Mouse (Mus musculus) lung, postnatal 0 days (tissue): ENCODE measurements around the gene Nat8f2. TPM values are rescaled to one million over a fixed set of nuclear protein-coding genes. Genes with fewer than 3 reads are reported as not detected.
A peak's percentile ranks its signal among the peaks of the same experiment; 100 is the strongest.
"Not testable (repeated sequence)": the region's sequence is repeated elsewhere in the genome, so short reads cannot be mapped to it uniquely, and the experiment has no call there.

Experiments
- ATAC-seq: fragments of 200-750 bp; cut with Nextera tagmentation; 2 replicates; pipeline ENCODE4 v1.8.0; 2017; ENCODE audit warnings: moderate library complexity
- DNase-seq: peaks from one replicate; pipeline ENCODE4 v3.0.0-alpha.2; 2016; ENCODE audit warnings: low spot score
- H3K27ac ChIP-seq: fragments of 300-500 bp; sonication (generic); 2 replicates; pipeline ENCODE4 v1.5.1; 2014; ENCODE audit warnings: antibody characterized with exemption, mild to moderate bottlenecking, low read length, mixed read lengths
- H3K27me3 ChIP-seq: fragments of 300-500 bp; sonication (generic); replicated peaks from 2 replicates; pipeline ENCODE4 v1.6.1; 2014; ENCODE audit warnings: low read length, mixed read lengths; ENCODE audit not compliant: insufficient read depth
- H3K36me3 ChIP-seq: fragments of 300-500 bp; sonication (generic); 2 replicates; pipeline ENCODE4 v1.6.1; 2014; ENCODE audit warnings: low read length, mixed read lengths; ENCODE audit not compliant: insufficient read depth
- H3K4me1 ChIP-seq: fragments of 300-500 bp; sonication (generic); 2 replicates; pipeline ENCODE4 v1.6.1; 2014; ENCODE audit warnings: antibody characterized with exemption, low read depth, low read length, mixed read lengths; ENCODE audit not compliant: insufficient read depth
- H3K4me2 ChIP-seq: fragments of 300-500 bp; sonication (generic); replicated peaks from 2 replicates; pipeline ENCODE4 v1.6.1; 2014; ENCODE audit warnings: low read depth, mild to moderate bottlenecking, low read length, moderate library complexity, mixed read lengths
- H3K4me3 ChIP-seq: fragments of 300-500 bp; sonication (generic); 2 replicates; pipeline ENCODE4 v1.5.1; 2014; ENCODE audit warnings: low read depth, low read length
- H3K9ac ChIP-seq: fragments of 300-500 bp; sonication (generic); replicated peaks from 2 replicates; pipeline ENCODE4 v1.6.1; 2014; ENCODE audit warnings: low read depth, mild to moderate bottlenecking
- H3K9me3 ChIP-seq: fragments of 300-500 bp; sonication (generic); 2 replicates; pipeline ENCODE4 v1.6.1; 2016; ENCODE audit warnings: low read length, mixed read lengths
- CTCF ChIP-seq: IDR thresholded peaks from 2 replicates; pipeline ENCODE4 v1.5.1; 2016; ENCODE audit warnings: antibody characterized with exemption, mild to moderate bottlenecking
- EP300 ChIP-seq: IDR thresholded peaks from 2 replicates; pipeline ENCODE4 v1.6.1; 2016; ENCODE audit warnings: antibody characterized with exemption, mild to moderate bottlenecking, control low read depth
- WGBS: fragments of 180-500 bp; shearing (Covaris S2); extraction: QIAGEN DNeasy Blood & Tissue Kit; methylation state at CpG from one replicate; pipeline ENCODE4 v1.1.7; 2014; 5-methylcytosine and 5-hydroxymethylcytosine counted together
- polyA plus RNA-seq: library from polyadenylated mRNA; unstranded; fragments of >200 nt; fragmentation: Nextera tagmentation; extraction: Ambion mirVana; gene quantifications from 2 replicates; pipeline ENCODE4 v1.2.1, GENCODE M21; 2015

Gene Nat8f2
- polyA plus RNA-seq, 1 experiment from 2014 or later = not detected

DNA sequence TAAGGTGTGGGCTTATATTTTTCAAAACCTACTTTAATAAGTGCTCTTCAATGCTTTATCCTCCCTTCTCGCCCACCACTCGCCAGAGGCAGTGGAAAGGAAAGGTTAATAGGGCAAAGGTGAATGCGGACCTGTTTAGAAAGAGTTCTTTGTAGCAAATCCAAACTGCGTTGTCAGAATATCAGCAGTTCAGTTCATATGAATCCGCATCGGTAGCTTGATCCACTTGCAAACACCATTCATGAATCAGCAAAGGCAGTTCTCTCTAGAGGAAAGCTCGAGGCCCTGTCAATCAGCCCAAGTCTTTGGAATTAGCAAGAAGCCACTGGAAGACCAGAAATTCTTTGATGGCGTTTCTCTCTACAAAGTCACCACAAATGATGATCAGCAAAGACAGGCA lies 30.3 kb downstream of the Nat8f2 start:
- Histone ChIP-seq H3K4me1 (no peaks in the 10 kb centered on the region), H3K27me3 (no peaks in the 10 kb centered on the region), H3K9me3 (no peaks in the 10 kb centered on the region), H3K4me3 (no peak overlapping the region), H3K36me3 (no peaks in the 10 kb centered on the region), H3K4me2 (no peak overlapping the region), H3K9ac (no peak overlapping the region), H3K27ac (no peak overlapping the region)
- 73% methylated on average over 8 of the region's 8 CpGs for WGBS
- no peak for DNase-seq
- ATAC-seq = no peak
- TF ChIP-seq EP300 = no peak
- TF ChIP-seq CTCF = no peak

DNA sequence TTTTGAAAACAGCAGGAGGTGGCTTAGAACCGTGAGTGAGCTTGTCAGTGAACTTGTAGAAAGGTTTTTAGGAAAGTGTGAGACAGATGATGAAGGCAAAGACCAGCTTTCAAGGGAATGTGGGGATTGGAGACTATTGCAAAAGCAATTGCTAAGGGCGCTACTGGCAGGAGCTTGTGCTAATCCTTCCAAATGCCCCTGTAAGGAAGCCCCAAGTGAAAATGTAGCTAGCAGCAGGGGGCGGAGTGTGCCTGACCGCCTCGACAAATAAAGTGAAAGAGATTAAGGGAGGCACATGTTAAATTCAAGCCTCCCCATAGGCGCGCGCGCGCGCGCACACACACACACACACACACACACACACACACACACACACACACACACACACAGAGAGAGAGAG lies 31.7 kb downstream of the Nat8f2 start:
- not testable (repeated sequence) for H3K9me3 ChIP-seq, H3K4me3 ChIP-seq, H3K4me1 ChIP-seq, H3K36me3 ChIP-seq, H3K27me3 ChIP-seq, H3K9ac ChIP-seq, H3K27ac ChIP-seq
- WGBS = 11% methylated on average over 10 of the region's 12 CpGs
- peak; percentile 78 for DNase-seq
- H3K4me2 ChIP-seq = peak overlapping the region; percentile 37
- ATAC-seq = peak; percentile 80
- TF ChIP-seq CTCF = peak; percentile 48

DNA sequence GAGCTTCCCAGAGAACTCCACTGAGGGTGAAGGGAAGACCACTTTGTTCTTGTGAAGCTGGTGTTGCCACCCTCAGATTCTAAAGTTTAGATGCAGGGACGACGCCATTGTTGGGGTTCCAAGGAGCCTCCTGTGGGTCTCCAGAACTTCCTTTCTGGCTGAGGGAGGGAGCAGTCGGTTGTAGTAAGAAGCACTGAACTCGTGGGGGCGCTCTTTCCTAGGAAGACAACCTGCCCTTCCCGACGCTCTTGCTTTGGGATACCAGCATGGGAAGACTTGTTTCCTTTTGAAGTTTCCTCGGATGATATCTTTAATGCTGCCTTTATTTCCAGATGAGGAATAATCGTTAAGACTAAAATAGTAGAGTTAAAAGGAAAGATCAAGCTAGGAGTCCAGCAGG lies 32.1 kb downstream of the Nat8f2 start:
- H3K36me3 ChIP-seq, H3K9ac ChIP-seq, H3K27ac ChIP-seq, H3K9me3 ChIP-seq, H3K27me3 ChIP-seq, H3K4me1 ChIP-seq, H3K4me3 ChIP-seq: not testable (repeated sequence)
- 12% methylated on average over 7 of the region's 9 CpGs for WGBS
- peak; percentile 53 for TF ChIP-seq CTCF
- ATAC-seq (peak; percentile 63), DNase-seq (peak; percentile 39)
- H3K4me2 ChIP-seq = peak overlapping the region; percentile 37

DNA sequence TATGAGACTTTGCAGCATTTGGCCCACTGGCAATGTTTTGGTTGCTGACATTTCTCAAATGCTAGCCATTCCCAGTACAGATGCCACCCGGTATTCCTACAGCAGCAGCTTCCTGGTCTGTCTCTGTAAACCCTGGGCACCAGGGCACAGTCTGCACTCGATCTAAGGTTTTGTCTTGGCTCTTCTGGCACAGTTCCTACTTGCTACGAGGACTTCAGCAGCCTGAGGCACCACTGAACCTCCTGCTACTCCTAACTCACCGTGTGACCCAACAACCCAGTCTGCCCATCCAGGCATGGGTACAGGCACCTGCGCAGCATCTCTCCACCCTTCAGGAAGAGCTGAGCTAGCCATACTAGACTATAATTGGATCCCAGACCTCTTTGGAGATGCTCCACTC lies 32.9 kb downstream of the Nat8f2 start:
- H3K4me3 ChIP-seq, H3K9me3 ChIP-seq, H3K27me3 ChIP-seq, ATAC-seq, H3K4me1 ChIP-seq, H3K27ac ChIP-seq, DNase-seq, H3K4me2 ChIP-seq, H3K9ac ChIP-seq, H3K36me3 ChIP-seq: not testable (repeated sequence)
- 71% methylated on average over 5 of the region's 5 CpGs for WGBS

DNA sequence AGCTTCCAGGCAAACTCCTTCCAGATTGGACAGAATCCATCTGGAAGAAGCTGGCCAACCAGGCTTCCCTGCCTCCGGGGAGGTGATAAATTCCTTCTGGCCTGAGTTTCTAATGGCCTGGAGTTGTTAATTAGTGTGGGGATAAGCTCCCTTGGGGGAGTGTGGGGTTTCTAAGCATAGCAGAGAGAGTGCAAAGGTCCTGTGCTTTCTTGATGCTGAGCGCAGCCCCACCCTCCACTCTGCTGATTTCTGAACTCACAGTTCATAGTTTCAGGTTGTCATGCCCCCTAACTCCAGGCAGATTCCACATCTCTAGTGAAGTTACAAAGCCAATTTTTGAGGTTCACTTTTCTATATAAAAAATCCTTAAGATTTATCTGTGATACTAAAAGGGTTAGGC lies 33.9 kb downstream of the Nat8f2 start:
- not testable (repeated sequence) for H3K4me2 ChIP-seq, H3K4me1 ChIP-seq, ATAC-seq, H3K9me3 ChIP-seq, H3K4me3 ChIP-seq, H3K27me3 ChIP-seq, H3K27ac ChIP-seq, DNase-seq, H3K9ac ChIP-seq, H3K36me3 ChIP-seq
- WGBS = 81% methylated on average over 1 of the region's 2 CpGs

DNA sequence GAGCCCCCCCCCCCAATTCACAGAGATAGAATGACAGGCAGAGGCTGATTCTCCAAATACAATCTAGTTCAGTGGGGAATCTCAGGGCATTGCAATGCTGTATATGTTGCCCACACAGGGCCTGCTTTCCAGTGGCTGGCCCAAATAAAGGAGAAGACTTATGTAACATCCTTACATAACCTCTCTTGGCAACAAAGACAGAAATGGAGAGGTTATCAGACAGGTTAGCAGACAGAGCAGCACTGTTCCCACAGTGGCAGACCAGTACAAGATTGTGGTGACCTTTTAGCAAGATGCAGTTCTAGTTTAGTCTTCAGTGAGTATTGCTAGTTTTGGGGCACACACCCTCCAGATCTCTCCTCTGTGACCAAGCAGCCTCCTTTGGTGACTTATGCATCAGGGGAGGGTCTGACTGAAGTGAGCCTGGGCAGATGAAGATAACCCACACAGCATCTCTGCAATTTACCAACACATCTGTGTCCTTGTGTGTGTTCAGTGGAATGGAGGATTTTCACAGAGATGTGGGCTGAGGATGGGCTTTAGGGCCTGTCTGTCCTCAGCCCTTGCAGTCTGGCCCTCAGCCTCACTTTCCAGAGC lies 34.4 kb downstream of the Nat8f2 start:
- not testable (repeated sequence) for H3K27me3 ChIP-seq, H3K9me3 ChIP-seq, H3K36me3 ChIP-seq, H3K27ac ChIP-seq, H3K9ac ChIP-seq, DNase-seq, H3K4me3 ChIP-seq, H3K4me1 ChIP-seq, ATAC-seq, H3K4me2 ChIP-seq

DNA sequence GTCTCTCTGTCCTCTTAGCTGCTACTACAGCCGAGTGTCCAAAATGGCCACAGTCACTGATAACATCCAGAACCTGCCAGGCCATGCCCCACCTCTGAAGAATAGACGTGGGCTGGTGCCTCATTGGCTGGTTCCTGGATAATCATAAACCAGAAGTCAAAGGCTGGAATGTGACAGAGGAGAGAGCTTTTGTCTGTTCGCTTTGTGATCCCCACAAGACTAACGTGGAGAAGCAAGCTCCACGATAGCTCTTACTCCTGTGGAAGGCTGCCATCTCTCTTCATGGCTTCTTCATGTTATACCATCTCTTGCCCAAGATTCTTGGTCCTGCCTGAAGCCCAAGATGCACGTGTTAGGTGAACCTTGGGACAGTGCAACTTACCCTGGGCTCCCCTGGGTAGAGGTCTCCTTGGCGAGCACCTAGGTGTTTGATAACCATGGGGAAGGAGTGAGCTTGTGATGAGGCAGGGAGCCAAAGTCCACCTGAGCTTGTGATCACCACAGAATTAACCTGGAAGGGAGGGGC lies 37.1 kb downstream of the Nat8f2 start, which contains the start of gene Nat8:
TSS of gene Nat8 (minus strand) at position 287 of the 526 bp plus-strand sequence.
- Histone ChIP-seq H3K4me2 (no peak within 1 kb of the TSS), H3K9ac (no peak within 1 kb of the TSS), H3K27ac (no peak within 1 kb of the TSS), H3K9me3 (no peaks in the 10 kb centered on the region), H3K4me1 (no peaks in the 10 kb centered on the region), H3K36me3 (no peaks in the 10 kb centered on the region), H3K4me3 (no peak within 1 kb of the TSS), H3K27me3 (no peaks in the 10 kb centered on the region)
- 65% methylated on average over 7 of the region's 7 CpGs for WGBS
- TF ChIP-seq EP300 (no peak), CTCF (no peak)
- DNase-seq (no peak), ATAC-seq (no peak)
